Mouse (Mus musculus): ENCODE results near the gene Wdr61. TPM values are rescaled to one million over a fixed set of nuclear protein-coding genes. Genes with fewer than 3 reads are reported as not detected.

The Wdr61 gene
- total RNA-seq (2021), result 10 to 100 TPM; 18.0 to 19.1 TPM
- long read RNA-seq, experiment 1, transcript Wdr61-201 (11 exons, 1,187 nt), result minor isoform, 10 of 44 reads
- long read RNA-seq, experiment 1, transcript Wdr61-203 (11 exons, 1,290 nt), result major isoform, 22 of 44 reads
- long read RNA-seq, experiment 1, partial matches to known transcripts, result 11 of 44 reads
- long read RNA-seq, experiment 1, other reads (novel, unspliced or antisense), result 0 of 44 reads
- long read RNA-seq, experiment 2, transcript Wdr61-201 (11 exons, 1,187 nt), result minor isoform, 13 of 40 reads
- long read RNA-seq, experiment 2, transcript Wdr61-203 (11 exons, 1,290 nt), result major isoform, 15 of 40 reads
- long read RNA-seq, experiment 2, partial matches to known transcripts, result 8 of 40 reads
- long read RNA-seq, experiment 2, other reads (novel, unspliced or antisense), result 4 of 40 reads

- peak; percentile 96 for DNase-seq
Measured at GRCm38 (mm10) chr9:54733921-54734638, at the start of gene Wdr61. Wdr61 (minus strand) TSS chr9:54734519.

GRCm38 (mm10) chr9:54784003-54784402 is 49.7 kb upstream of the Wdr61 start:
- DNase-seq, result no peak

GRCm38 (mm10) chr9:54782504-54782903 is 48.2 kb upstream of the Wdr61 start:
- DNase-seq, result no peak

GRCm38 (mm10) chr9:54779280-54779679 is 45.0 kb upstream of the Wdr61 start:
- no peak for DNase-seq

- DNase-seq, result no peak
Measured at GRCm38 (mm10) chr9:54776451-54776982, 42.2 kb upstream of the Wdr61 start.

GRCm38 (mm10) chr9:54770140-54770780 is 35.9 kb upstream of the Wdr61 start:
- no peak for DNase-seq

GRCm38 (mm10) chr9:54765336-54766085 is 31.2 kb upstream of the Wdr61 start:
- DNase-seq, result no peak

- DNase-seq, result no peak
Measured at GRCm38 (mm10) chr9:54764561-54765217, 30.4 kb upstream of the Wdr61 start, which contains the start of gene Crabp1. Crabp1 (plus strand) TSS chr9:54764748.

GRCm38 (mm10) chr9:54764091-54764490 is 29.8 kb upstream of the Wdr61 start:
- no peak for DNase-seq

GRCm38 (mm10) chr9:54759592-54759991 is 25.3 kb upstream of the Wdr61 start:
- no peak for DNase-seq

GRCm38 (mm10) chr9:54752944-54753295 is 18.6 kb upstream of the Wdr61 start:
- DNase-seq, result no peak

GRCm38 (mm10) chr9:54752201-54752943 is 18.1 kb upstream of the Wdr61 start:
- DNase-seq, result no peak

GRCm38 (mm10) chr9:54751684-54752083 is 17.4 kb upstream of the Wdr61 start:
- no peak for DNase-seq

- peak; percentile 16 for DNase-seq
Measured at GRCm38 (mm10) chr9:54750215-54750981, 16.1 kb upstream of the Wdr61 start.

- DNase-seq, result no peak
Measured at GRCm38 (mm10) chr9:54745740-54746370, 11.5 kb upstream of the Wdr61 start.

- no peak for DNase-seq
Measured at GRCm38 (mm10) chr9:54743891-54744290, 9.6 kb upstream of the Wdr61 start.

- peak; percentile 25 for DNase-seq
Measured at GRCm38 (mm10) chr9:54738376-54738775, 4.1 kb upstream of the Wdr61 start.

GRCm38 (mm10) chr9:54736284-54736701 is 2.0 kb upstream of the Wdr61 start:
- no peak for DNase-seq

GRCm38 (mm10) chr9:54734639-54735252 is 427 bp upstream of the Wdr61 start:
- DNase-seq, result no peak

Measured in gastrocnemius, postnatal 25 days (tissue).